Mouse (Mus musculus) small intestine, adult 2 months (tissue): ENCODE data around the gene Soat1.

Source experiments
- CTCF ChIP-seq: fragments of 200-500 bp; IDR thresholded peaks from 2 replicates; pipeline ENCODE4 v1.5.1; 2012; ENCODE audit warnings: low read depth, mild to moderate bottlenecking, control low read depth, inconsistent platforms, low read length, moderate library complexity, mixed read lengths; ENCODE audit not compliant: insufficient replicate concordance, insufficient read length; ENCODE audit errors: extremely low read depth
- POLR2A ChIP-seq: fragments of 200-500 bp; IDR thresholded peaks from 2 replicates; pipeline ENCODE4 v1.6.1; 2012; ENCODE audit warnings: low read depth, mild to moderate bottlenecking, control low read depth, inconsistent platforms, low read length, moderate library complexity

DNA sequence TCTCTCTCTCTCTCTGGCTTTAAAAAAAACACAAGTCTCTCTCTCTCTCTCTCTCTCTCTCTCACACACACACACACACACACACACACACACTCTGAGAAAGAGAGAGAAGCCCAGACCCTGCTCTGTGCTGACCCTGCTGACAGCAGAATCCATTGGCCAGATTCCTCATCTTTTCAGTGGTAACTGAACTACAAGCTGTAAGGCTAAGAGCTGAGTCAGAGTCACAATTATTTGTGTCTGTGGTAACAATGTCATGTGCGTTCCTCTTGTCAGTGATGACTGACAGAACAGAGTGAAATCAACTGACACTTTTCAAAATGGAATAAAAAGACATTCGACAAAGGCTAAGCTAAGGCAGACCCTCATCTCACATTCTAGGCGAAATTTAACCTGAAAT is 5.6 kb downstream of the Soat1 start:
- TF ChIP-seq CTCF (no peak), POLR2A (no peak)
